Mouse (Mus musculus) forebrain, embryonic 14.5 days (tissue): ENCODE data around the gene Olfr881. TPM values are rescaled to one million over a fixed set of nuclear protein-coding genes. Genes with fewer than 3 reads are reported as not detected.

Experiments used
- ATAC-seq: fragments of 200-750 bp; cut with Nextera tagmentation; 2 replicates; pipeline ENCODE4 v1.8.0; 2017; ENCODE audit warnings: mild to moderate bottlenecking, moderate library complexity
- DNase-seq: peaks from one replicate; pipeline ENCODE4 v3.0.0-alpha.2; 2015; ENCODE audit warnings: low spot score
- H3K27ac ChIP-seq: fragments of 300-500 bp; sonication (generic); 2 replicates; pipeline ENCODE4 v1.5.1; 2014; ENCODE audit warnings: low read depth, mild to moderate bottlenecking, control low read depth, low read length, moderate library complexity
- H3K27me3 ChIP-seq: fragments of 300-500 bp; sonication (generic); replicated peaks from 2 replicates; pipeline ENCODE4 v1.6.1; 2014; ENCODE audit warnings: low read length, control low read depth, mixed read lengths; ENCODE audit not compliant: control insufficient read depth, insufficient read depth
- H3K36me3 ChIP-seq: fragments of 300-500 bp; sonication (generic); 2 replicates; pipeline ENCODE4 v1.6.1; 2014; ENCODE audit warnings: low read length, control low read depth; ENCODE audit not compliant: control insufficient read depth, insufficient read depth
- H3K4me1 ChIP-seq: fragments of 300-500 bp; sonication (generic); 2 replicates; pipeline ENCODE4 v1.6.1; 2014; ENCODE audit warnings: antibody characterized with exemption, low read length, control low read depth; ENCODE audit not compliant: control insufficient read depth, insufficient read depth
- H3K4me2 ChIP-seq: fragments of 300-500 bp; sonication (generic); 2 replicates; pipeline ENCODE4 v1.6.1; 2014; ENCODE audit warnings: mild to moderate bottlenecking, control low read depth, low read length
- H3K4me3 ChIP-seq: fragments of 300-500 bp; sonication (generic); 2 replicates; pipeline ENCODE4 v1.5.1; 2014; ENCODE audit warnings: low read depth, low read length, control low read depth
- H3K9ac ChIP-seq: fragments of 300-500 bp; sonication (generic); 2 replicates; pipeline ENCODE4 v1.6.1; 2014; ENCODE audit warnings: mild to moderate bottlenecking, low read length, control low read depth, moderate library complexity
- H3K9me3 ChIP-seq: fragments of 300-500 bp; sonication (generic); replicated peaks from 2 replicates; pipeline ENCODE4 v1.6.1; 2016; ENCODE audit warnings: low read length, control low read depth, mixed read lengths; ENCODE audit not compliant: control insufficient read depth
- WGBS: fragments of 180-500 bp; shearing (Covaris S2); extraction: QIAGEN DNeasy Blood & Tissue Kit; methylation state at CpG from one replicate; pipeline ENCODE4 v1.1.7; 2014; 5-methylcytosine and 5-hydroxymethylcytosine counted together
- polyA plus RNA-seq: library from polyadenylated mRNA; unstranded; fragments of >200 nt; fragmentation: Nextera tagmentation; extraction: Ambion mirVana; gene quantifications from 2 replicates; pipeline ENCODE4 v1.2.1, GENCODE M21; 2014

Gene Olfr881
- not detected in 2 replicates for polyA plus RNA-seq

DNA sequence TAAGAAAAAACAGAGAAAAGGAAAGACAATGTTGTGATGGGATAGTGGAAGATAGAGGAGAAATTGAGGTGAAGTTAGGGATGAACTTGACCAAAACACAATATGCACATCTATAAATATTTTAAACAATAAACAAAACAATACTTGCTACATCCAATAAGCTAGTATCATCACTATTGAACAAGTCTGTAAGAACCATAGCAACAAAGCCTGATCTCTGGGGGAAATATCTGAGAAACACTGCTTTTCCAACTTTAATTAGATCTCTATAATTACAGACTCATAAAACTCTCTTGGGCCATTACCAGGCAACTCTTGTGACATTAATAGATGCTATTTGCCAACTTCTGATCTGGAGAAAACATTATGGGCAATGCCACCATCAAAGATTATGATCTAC lies at the start of gene Olfr881:
Gene Olfr881 (plus strand): TSS at position 301 of the 400 bp plus-strand sequence.
- Histone ChIP-seq H3K4me2 (no peak within 1 kb of the TSS), H3K36me3 (no peaks in the 10 kb centered on the region), H3K27ac (no peak within 1 kb of the TSS), H3K9ac (no peak within 1 kb of the TSS), H3K4me1 (no peaks in the 10 kb centered on the region), H3K9me3 (no peaks in the 10 kb centered on the region), H3K4me3 (no peak within 1 kb of the TSS), H3K27me3 (no peaks in the 10 kb centered on the region)
- DNase-seq (no peak), ATAC-seq (no peak)

DNA sequence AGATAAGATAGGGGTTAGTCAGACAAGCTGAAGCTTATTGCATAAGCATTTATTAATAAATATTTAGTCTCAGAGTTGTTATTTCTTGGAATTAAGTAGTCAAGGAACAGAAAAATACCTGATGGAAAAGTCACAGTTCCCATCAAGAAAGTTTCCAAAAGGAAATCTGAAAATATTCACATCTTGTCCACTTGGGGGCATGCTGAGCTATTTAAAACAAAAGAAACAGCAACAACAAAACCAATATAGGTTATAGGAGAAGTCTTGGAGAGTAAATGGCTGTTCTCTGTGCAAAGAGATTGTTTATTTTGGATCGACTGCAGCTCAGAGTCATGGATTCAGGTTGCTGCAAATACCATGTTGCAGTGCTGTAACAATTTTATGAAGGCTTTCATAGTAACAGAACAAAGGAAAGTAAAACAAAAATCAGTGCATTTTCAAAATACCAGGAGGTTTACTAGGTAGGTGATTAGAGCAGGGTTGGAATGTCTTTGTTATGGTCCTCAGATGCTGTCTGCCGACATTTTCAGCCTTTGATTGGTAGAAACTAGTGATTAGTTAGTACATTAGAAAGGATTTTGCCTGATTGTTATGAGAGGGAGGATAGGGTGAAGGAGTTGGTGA lies 7.1 kb downstream of the Olfr881 start:
- Histone ChIP-seq H3K36me3 (no peaks in the 10 kb centered on the region), H3K9ac (no peak overlapping the region), H3K4me1 (no peaks in the 10 kb centered on the region), H3K27me3 (no peaks in the 10 kb centered on the region), H3K4me2 (no peak overlapping the region), H3K9me3 (no peaks in the 10 kb centered on the region), H3K27ac (no peak overlapping the region), H3K4me3 (no peak overlapping the region)
- DNase-seq (peak; percentile 29), ATAC-seq (no peak)
- 45% methylated on average over 2 of the region's 2 CpGs for WGBS

DNA sequence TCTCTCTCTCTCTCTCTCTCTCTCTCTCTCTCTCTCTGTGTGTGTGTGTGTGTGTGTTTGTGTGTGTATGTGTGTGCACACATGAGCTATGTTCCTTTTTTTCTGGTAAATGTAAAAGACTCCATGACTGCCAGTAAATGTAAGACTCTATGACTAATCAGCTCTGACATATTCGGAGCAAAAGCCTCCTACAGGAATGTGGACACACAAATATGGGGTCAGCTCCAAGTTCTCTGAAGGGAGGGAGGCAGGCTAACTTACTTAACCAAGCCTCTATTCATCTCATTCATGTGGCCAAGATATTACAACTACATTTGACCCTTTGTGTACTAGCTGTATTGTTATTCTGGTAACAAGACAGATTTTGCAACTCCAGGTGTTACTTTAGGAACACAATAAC lies 8.4 kb downstream of the Olfr881 start:
- Histone ChIP-seq H3K27me3 (no peaks in the 10 kb centered on the region), H3K36me3 (no peaks in the 10 kb centered on the region), H3K4me3 (no peak overlapping the region), H3K4me2 (no peak overlapping the region), H3K9ac (no peak overlapping the region), H3K27ac (no peak overlapping the region), H3K4me1 (no peaks in the 10 kb centered on the region), H3K9me3 (no peaks in the 10 kb centered on the region)
- DNase-seq (no peak), ATAC-seq (no peak)
- 52% methylated on average over 1 of the region's 1 CpGs for WGBS

DNA sequence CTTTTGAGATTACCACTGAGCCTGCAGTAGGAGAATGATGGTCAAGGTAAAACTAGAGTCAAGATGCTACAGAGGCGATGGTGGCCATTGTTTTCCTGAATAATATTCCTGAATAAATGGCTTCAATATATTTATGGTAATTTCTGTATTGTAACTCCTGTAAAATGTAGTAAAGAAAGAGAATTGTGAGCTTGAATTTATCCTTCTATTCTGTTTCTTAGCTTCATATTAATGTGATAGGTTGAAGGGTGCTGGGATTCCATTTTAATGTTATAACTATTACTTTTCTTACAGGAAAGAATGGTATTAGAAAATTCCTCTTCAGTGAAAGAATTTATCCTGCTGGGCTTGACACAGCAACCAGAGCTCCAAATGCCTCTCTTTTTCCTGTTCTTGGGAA lies 33.9 kb downstream of the Olfr881 start, which contains the start of gene Olfr883:
Gene Olfr883 (plus strand): TSS at position 301 of the 400 bp plus-strand sequence.
- no peak within 1 kb of the TSS for H3K27ac ChIP-seq
- H3K9ac ChIP-seq = no peak within 1 kb of the TSS
- ATAC-seq (no peak), DNase-seq (no peak)
- H3K36me3 ChIP-seq = no peaks in the 10 kb centered on the region
- H3K4me1 ChIP-seq = no peaks in the 10 kb centered on the region
- no peaks in the 10 kb centered on the region for H3K9me3 ChIP-seq
- no peak within 1 kb of the TSS for H3K4me2 ChIP-seq
- WGBS = 87% methylated on average over 1 of the region's 1 CpGs
- H3K27me3 ChIP-seq = no peaks in the 10 kb centered on the region
- no peak within 1 kb of the TSS for H3K4me3 ChIP-seq

Other genes with a start within 250 kb of the Olfr881 start
- gene Olfr874, start 246.7 kb upstream of the Olfr881 start, polyA plus RNA-seq = not detected in 2 replicates
- gene Olfr875, start 220.0 kb upstream of the Olfr881 start, polyA plus RNA-seq = not detected in 2 replicates
- gene Olfr876, start 188.8 kb upstream of the Olfr881 start, polyA plus RNA-seq = not detected in 2 replicates
- not detected in 2 replicates for gene Olfr877, start 137.6 kb upstream of the Olfr881 start, polyA plus RNA-seq
- not detected in 2 replicates for gene Olfr145, start 95.1 kb upstream of the Olfr881 start, polyA plus RNA-seq
- not detected in 2 replicates for gene Olfr878, start 74.0 kb upstream of the Olfr881 start, polyA plus RNA-seq
- not detected in 2 replicates for gene Olfr883, start 34.0 kb downstream of the Olfr881 start, polyA plus RNA-seq
- gene Olfr884, start 54.7 kb downstream of the Olfr881 start, polyA plus RNA-seq = not detected in 2 replicates
- gene Olfr885, start 69.5 kb downstream of the Olfr881 start, polyA plus RNA-seq = not detected in 2 replicates
- not detected in 2 replicates for gene Olfr887, start 92.2 kb downstream of the Olfr881 start, polyA plus RNA-seq
- gene Olfr888, start 116.3 kb downstream of the Olfr881 start, polyA plus RNA-seq = not detected in 2 replicates
- gene Olfr889, start 123.4 kb downstream of the Olfr881 start, polyA plus RNA-seq = 0.04 and 0.06 TPM in 2 replicates
- gene Olfr890, start 150.7 kb downstream of the Olfr881 start, polyA plus RNA-seq = not detected in 2 replicates
- gene Olfr891, start 189.0 kb downstream of the Olfr881 start, polyA plus RNA-seq = not detected in 2 replicates
- gene Olfr893, start 216.5 kb downstream of the Olfr881 start, polyA plus RNA-seq = not detected in 2 replicates
- not detected in 2 replicates for gene Olfr894, start 226.2 kb downstream of the Olfr881 start, polyA plus RNA-seq